Mouse (Mus musculus) olfactory bulb, adult 2 months (tissue): ENCODE results near the gene Extl2.

Source experiments
- CTCF ChIP-seq: fragments of 200-500 bp; IDR thresholded peaks from 2 replicates; pipeline ENCODE4 v1.5.1; 2012; ENCODE audit warnings: low read depth, mild to moderate bottlenecking, low read length, moderate library complexity; ENCODE audit not compliant: insufficient read depth
- POLR2A ChIP-seq: fragments of 200-500 bp; IDR thresholded peaks from 2 replicates; pipeline ENCODE4 v1.6.1; 2012; ENCODE audit warnings: mild to moderate bottlenecking, low read depth, low read length, moderate library complexity; ENCODE audit not compliant: insufficient read depth

DNA sequence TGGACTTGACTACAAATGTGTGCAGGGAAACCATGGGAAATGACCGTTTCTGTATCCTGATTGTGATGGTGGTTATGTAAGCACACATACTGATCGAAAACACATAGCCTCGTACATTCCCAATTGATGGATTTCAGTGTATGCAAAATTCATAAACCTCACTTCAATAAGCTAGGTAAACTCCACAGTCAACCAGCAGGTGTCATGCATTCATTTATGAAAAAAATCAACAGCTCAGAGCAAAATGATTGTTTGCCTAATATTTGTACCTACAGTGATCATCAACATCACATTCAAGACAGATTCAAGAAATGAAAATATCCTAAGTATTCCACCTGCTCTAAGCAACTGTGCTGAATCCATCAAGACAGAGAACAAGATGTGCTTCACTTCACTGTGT lies 33.5 kb downstream of the Extl2 start:
- TF ChIP-seq CTCF: no peak
- TF ChIP-seq POLR2A: no peak
